Mouse (Mus musculus): ENCODE measurements at regions not wholly inside any gene's neighbourhood (a gene's known extent, or its start where the extent isn't known, plus 50 kb on each side); places are given as distances from the start of the nearest gene placed in this dataset.

DNA sequence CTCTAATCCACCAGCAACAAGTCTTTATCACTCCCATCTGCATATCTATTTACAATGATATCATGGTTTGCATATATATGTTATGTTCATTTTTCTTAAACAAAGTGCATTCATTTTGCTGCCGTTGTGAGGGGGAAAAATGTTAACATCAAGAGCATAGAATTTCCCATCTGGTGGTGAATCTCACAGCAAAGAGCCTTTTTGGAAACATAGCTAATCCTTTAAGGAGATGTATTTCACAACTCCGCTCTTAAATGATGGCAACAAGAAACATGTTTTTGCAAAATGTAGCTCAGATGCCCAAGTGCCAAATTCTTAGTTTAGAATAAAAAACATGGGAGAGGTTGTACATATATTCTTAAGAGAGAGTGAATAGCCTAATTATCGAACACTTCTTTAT lies 99.3 kb upstream of the Col1a2 start:
- DNase-seq = no peak

DNA sequence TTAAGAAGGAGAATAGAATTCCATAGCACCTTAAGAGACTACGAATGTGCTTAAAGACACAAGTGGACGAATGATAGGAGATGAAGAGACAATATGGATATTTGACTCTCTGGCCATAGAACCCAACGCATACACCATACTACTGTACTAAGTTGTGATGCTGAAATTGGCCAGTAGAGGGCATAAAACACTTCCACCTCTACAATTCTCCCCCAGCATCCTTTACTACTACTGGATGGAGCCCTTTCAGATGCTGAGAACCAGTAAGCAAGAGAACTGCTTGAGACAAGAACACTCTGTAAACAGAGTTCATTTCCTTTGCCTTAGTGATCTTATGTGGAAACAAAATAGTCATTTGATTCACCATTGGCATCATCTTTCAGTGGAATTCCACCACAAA lies 96.9 kb upstream of the Col1a2 start:
- peak; percentile 44 for DNase-seq

DNA sequence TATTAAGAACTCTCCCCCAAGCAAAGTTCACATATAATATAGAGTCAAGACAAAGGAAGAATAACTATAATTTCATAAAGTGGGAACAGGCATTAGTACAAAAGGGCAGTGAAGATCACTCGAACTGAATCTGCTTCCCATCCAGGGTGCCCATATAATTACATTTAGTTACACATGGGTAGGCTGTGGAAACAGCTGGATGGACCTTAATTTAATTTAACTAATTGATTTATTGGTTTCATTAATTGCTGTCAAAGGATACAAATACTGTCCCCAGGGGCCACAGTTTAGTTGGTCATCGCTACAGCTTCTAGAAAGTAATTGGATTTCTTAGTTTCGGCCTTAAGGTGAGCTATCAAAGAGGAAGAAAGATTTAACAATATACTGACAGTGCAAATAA lies 91.4 kb upstream of the Col1a2 start:
- DNase-seq = no peak

DNA sequence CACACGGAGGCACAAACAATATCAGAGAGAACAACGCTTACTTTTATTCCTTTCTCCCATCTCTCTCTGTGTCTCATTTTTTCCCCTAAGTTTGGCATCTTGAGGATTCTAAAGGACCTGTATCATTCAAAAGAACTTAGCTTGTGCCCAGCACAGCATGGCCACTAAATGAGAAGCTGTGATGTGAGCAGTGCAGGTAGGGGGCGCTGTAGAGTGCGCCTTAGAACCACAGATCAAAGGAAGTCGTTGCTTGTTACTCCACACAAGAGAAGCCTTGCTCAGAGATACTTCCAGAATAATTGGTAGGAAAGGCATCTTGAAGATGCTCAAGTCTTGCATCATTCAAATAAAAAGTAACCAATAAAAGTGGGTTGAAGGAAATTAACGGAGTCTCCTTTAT lies 90.4 kb upstream of the Col1a2 start:
- DNase-seq = peak; percentile 76

DNA sequence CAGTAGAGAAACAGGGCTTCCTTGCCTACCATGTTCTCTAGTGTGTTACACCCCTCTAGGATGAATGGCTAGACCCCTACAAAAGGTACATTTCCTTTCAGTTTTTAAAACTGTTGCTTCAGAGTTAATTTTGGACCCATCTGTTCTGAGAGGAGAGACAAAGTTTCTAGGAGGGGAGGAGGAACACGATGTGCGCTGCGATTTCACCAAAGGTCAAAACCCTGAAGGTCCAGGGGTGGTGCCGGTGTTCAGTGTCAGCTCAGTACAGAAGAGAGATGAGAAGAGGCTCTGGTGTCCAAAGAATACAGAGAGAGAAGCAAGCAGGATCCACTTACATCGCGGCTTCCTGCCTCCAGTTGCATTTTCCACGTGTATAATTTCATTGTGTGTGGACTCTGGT lies 89.4 kb upstream of the Col1a2 start:
- DNase-seq = no peak

DNA sequence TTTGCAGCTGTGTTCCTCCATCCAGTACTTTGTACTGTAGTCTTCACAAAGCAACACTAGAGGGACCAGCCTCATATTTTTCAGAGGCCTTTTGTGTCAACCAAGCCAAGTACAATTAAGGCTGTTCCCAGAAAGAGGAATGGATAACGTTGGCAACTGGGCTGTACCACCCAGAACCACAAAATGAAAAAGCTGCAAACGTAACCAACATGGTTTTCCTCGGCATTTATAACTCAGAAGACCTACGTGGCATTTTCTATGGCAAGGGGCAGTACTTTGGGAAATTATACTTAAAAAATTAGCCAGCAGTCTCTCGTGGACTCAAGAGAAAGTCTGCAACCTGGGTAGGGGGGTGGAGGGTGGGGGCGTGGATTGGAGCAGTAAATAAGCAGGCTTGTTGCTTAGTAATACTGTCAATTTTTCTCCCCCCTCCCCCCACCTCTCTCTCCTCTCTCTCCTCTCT lies 87.3 kb upstream of the Col1a2 start:
- peak; percentile 14 for DNase-seq

DNA sequence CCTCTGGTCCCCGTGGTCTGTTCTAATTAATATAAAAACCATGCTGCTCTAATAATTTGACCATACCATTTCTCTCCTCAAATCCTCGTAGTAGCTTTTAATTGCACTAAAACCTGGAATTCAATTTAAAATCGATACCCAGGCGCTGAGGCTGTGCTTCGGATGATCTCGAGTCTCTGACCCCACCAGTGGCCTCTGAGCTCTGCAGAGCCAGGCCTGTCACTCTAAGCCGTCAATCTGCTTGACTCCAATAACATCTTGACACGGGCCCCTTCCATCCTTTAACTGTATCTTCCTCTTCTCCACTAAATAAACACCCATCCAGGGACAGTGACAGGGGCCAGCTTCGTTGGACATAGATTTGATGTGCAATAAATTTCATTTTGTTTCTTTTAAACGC lies 86.2 kb upstream of the Col1a2 start:
- DNase-seq = no peak

DNA sequence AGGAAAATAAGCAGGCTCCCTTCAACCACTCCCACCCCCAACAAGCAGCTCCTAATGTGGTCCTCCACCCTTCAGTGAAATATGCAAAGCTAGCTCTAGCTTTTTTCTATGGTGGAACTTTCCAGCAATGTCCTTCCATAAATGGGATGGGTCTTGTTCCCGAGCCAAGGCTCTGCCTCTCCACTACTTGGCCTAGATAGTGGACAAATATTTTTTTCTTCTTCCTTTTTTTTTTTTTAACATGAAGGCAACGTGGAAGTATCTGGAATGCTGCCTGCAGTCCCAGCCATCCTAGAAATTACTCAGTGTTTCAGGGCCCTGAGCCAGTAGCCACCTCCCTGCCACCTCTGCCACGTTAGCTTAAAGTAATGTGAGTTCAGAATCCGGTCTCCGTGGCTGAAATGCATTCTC lies 85.7 kb upstream of the Col1a2 start:
- DNase-seq = peak; percentile 65

DNA sequence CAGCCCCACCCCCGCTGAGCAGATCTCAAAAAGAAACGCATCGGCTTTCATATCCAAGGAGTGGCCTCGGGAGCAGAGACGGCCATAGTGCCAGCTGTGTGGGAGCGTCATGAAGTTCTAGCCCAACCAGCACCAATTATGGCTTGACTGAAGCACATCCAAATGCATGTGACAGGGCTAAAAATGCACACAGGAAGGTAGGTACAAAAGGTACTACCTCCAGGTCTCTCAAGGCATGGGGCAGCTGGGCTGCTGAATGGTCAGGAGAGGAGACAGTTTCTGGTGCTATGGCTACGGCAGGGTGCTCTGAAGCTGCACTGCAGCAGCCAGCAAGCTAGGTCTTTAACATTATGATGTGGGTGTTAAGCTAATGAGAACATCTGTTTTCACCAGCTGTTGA lies 83.1 kb upstream of the Col1a2 start:
- DNase-seq = peak; percentile 17

DNA sequence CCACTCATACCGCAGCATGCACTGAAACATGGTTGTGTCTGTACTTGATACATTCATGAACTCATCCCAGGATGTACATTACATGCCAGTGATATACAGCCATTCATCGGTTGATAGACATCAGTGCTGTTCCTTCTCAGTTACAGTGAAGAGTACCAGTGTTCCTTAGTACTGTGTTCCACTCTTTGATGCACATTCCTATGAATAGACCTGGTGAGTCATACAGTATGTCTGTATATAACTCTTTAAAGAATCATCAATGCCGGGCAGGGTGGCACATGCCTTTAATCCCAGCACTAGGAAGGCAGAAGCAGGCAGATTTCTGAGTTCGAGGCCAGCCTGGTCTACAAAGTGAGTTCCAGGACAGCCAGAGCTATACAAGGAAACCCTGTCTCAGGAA lies 77.5 kb upstream of the Col1a2 start:
- DNase-seq = no peak

DNA sequence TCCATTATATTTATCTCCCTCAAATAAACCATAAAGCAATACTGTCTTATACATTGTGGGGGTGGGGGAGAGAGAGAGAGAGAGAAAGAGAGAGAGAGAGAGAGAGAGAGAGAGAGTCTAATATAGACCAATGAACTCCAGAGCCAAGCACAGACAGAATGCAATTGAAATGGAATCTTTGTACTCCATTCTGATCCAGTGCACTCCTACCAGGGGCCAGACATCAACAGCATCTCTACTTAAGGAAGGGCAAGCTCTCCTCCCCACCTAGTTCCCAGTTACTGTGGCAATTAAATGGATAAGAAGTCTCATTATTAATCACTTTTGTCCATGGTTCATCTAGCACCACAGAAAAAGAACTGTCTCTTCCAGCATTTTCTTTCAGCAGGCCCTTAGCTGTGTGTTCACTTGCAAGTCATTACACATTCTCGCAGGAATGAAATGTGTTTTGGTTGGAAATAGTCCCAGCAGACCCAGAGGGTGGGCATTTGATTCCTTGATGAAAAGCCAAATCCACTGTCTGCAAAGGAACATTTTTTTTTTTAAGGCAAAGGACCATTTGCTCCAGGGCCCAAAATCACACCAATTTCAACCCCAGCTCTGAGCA lies 73.8 kb upstream of the Col1a2 start:
- DNase-seq = no peak

DNA sequence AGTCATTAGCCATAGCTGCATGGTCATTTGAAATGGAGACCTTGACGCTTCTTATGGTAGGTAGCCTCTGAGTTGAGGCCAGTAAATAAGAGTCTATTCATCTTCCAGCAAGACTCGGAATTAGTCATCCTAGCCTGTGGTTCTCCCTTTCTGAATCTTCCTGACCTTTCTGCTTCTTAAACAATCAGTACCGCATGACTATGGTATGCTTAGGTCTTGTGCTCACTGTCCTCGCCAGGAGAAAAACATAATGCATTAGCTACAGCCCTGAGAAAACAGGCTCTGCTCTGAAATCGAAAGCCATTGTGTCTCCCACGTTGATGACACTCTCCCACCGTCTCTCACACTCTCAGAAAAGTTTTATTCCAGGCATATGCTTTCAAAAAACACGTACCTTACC lies 72.4 kb upstream of the Col1a2 start:
- no peak for DNase-seq

DNA sequence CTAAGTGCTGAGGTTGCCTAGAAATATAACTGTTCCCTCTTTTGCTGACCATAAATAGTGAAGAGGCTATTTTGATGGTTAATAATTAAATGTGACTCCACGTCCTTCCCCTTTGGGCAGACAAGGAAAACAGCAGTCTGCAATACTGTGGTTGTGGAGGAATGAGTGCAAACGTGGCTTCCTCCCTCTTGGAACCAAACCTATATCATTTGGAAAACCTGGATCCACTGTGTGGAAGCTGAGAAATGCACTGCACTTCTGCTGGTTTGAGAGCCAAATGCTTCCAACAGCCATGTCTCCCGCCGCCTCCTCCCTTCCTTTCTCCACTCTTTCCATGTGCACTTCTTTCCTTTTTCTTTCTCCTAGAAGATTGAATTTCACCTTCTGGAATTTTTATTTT lies 68.2 kb upstream of the Col1a2 start:
- DNase-seq = no peak

DNA sequence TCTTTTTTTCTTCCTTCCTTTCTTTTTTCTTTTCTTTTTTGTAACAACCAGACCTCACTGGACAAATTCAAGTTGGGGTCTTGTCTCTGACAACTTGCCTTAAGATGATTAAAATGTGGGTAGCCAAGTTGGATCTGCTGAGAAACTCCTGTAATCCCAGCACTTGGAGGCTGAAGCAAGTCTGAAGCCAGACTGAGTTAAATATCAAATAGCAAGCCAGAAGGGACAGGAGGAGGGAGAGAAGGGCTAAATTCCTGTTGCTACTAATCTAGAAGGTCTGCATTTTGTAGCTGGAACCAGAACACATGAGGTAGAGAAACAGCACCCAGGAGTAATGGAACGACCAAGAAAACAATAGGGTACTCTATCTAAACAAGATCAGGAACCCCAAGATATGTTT lies 67.7 kb upstream of the Col1a2 start:
- no peak for DNase-seq

DNA sequence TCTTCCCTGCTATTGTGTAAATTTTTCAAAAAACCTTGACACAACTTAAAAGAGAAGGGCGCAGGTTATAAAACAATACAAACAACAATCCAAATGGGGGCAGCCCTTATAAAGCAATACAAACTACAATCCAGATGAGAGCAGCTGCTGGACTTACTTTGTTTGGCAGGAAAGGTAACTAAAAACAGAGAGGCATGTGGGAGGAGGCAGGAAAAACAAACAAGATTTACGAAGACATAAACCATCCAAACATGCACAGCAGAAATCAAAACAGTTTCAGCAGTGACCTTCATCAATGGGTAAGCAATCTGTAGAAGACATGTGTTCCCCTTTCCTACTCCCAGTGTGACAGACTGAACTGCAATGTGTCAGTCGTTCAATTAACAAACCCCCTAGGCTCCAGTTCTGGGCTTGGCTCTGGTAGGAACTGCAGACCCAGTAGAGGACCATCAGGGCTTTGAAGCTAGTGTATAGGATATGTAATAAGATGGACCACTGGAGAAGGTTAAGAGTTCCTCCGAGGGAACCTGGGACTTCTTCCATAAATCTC lies 62.9 kb upstream of the Col1a2 start:
- DNase-seq = no peak

DNA sequence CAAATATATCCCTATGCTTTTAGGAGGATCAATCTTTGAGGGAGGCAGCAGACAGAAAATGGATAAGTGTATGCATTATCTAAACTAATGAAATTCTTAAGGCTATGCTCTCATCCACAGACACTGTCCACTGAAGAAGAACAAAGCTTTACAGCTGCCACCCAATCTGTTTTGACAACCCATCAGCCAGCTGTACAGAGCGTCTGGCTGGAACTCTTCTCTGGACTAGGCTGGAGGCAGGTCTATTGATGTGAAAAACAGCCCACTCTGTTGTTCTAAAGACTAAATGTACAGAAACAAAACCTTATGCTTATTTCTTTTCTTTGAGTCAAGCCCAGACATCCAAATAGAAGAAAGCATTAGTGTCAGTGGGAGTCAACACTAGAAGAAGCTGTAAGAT lies 58.7 kb upstream of the Col1a2 start:
- DNase-seq = no peak

DNA sequence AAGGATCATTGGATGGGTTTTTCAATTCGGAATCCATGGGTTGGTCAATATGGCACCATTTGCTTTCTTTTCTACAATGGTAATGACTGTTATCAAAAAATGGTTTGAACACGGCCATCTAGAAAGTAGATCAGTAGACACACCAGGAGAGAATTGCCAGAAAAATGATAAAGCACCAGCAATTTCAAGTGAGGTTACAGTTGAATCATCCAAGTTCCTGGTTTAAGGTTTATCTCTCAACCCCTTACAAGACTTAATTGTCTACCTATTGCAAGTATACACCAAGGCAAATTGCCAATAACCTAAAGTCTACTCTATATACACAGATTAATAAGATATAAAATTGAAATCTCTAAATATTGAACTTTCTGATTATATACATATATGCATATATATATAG lies 53.4 kb upstream of the Col1a2 start:
- no peak for DNase-seq
